Mouse (Mus musculus) megakaryocyte, embryonic 14.5 days (primary cell): Measurements from ENCODE around the gene Ppp1ca. TPM values are rescaled to one million over a fixed set of nuclear protein-coding genes. Genes with fewer than 3 reads are reported as not detected.
A peak's percentile ranks its signal among the peaks of the same experiment; 100 is the strongest.

Experiments
- H3K27me3 ChIP-seq: replicated peaks from 2 replicates; pipeline ENCODE3; 2012; ENCODE audit warnings: inconsistent platforms
- H3K36me3 ChIP-seq: replicated peaks from 2 replicates; pipeline ENCODE3; 2012; ENCODE audit warnings: low read length, inconsistent platforms, mixed read lengths
- H3K4me1 ChIP-seq: 2 replicates; pipeline ENCODE4 v1.6.1; 2012; ENCODE audit warnings: inconsistent platforms
- H3K4me3 ChIP-seq: replicated peaks from 2 replicates; pipeline ENCODE3; 2012; ENCODE audit warnings: moderate library complexity, mild to moderate bottlenecking, inconsistent platforms
- H3K9me3 ChIP-seq: 2 replicates; pipeline ENCODE4 v1.6.1; 2012; ENCODE audit warnings: inconsistent platforms
- FLI1 ChIP-seq: IDR thresholded peaks from 2 replicates; pipeline ENCODE4 v1.6.1; 2012; ENCODE audit warnings: low read length, inconsistent platforms, mixed read lengths
- GATA1 ChIP-seq: IDR thresholded peaks from 3 replicates; pipeline ENCODE4 v1.6.1; 2012; ENCODE audit warnings: mixed read lengths, low read length, inconsistent platforms, borderline replicate concordance
- polyA plus RNA-seq: library from polyadenylated mRNA; stranded (reverse); fragments of >175 nt; gene quantifications from 2 replicates; pipeline ENCODE4 v1.2.3, GENCODE M21; 2012; ENCODE audit warnings: low replicate concordance; ENCODE audit not compliant: insufficient read depth

Ppp1ca gene
- polyA plus RNA-seq, 1 experiment, result 792 TPM

DNA sequence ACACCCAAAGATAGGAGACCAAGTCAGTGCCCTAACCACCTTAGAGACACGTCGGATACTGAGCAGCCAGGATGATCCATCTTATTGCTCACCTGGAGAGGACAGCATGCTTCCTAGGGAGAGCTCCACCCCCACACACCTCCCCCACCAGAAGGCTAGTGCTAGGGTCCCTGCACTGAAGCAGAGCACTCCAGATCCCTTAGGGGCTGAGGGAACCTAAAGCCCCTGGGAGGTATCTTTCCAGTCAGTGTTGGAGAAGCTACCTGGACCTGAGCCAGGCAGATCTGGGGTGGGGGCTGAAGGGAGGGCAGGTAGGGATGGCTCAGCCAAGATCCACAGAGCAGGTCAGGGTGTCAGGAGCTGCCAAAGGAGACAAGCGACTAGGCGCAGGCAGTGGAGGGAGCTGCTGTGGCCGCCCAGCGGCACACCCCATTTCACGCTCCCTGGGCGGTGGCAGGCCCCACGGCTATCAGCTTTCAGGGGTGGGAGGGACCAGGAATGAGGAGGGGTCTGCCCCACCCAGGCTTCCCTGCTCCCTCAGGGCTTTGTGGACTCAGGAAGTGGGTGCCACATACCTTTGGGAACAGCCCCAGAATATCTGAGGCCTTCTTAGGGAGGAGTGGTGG lies 37.7 kb downstream of the Ppp1ca start:
- Histone ChIP-seq H3K36me3 (peaks cover 10% of the 10 kb centered on the region), H3K4me1 (peaks cover 81% of the 10 kb centered on the region), H3K27me3 (peaks cover 23% of the 10 kb centered on the region), H3K4me3 (no peak overlapping the region), H3K9me3 (no peaks in the 10 kb centered on the region)
- no peak for TF ChIP-seq GATA1
- no peak for TF ChIP-seq FLI1

DNA sequence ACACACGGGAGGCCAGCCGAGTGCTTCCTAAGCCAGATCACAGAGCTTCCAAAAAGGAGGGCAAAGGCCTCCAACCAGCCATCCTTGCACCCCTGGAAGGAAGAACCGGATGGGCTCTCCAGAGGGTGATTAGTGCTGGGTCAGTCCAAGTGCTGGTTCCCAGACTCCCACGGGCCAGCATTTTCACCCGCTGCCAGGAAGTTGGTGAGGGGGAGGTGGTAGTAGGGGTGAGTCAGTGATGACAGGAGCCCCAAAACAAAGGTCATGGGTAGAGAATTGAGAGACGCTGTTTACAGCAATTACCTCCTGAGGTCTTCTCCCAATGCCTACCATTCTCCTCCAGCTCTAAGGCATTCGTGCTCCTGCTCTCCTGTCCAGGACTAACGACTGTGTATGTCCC lies 38.5 kb downstream of the Ppp1ca start:
- no peaks in the 10 kb centered on the region for H3K9me3 ChIP-seq
- H3K27me3 ChIP-seq, result peaks cover 20% of the 10 kb centered on the region
- H3K36me3 ChIP-seq, result peaks cover 10% of the 10 kb centered on the region
- no peak for TF ChIP-seq GATA1
- peaks cover 78% of the 10 kb centered on the region for H3K4me1 ChIP-seq
- no peak overlapping the region for H3K4me3 ChIP-seq

- Histone ChIP-seq H3K27me3 (peaks cover 15% of the 10 kb centered on the region), H3K9me3 (no peaks in the 10 kb centered on the region), H3K4me1 (peaks cover 74% of the 10 kb centered on the region), H3K36me3 (peaks cover 10% of the 10 kb centered on the region), H3K4me3 (peak within 1 kb of the TSS; percentile 95)
- TF ChIP-seq GATA1 (no peak), FLI1 (no peak)
These were observed 39.7 kb downstream of the Ppp1ca start, which contains the start of gene Pold4 for GRCm38 (mm10) chr19:4231253-4232185. Gene Pold4, plus strand, starts transcription at chr19:4231899.

GRCm38 (mm10) chr19:4232186-4232572 lies 40.3 kb downstream of the Ppp1ca start:
- Histone ChIP-seq H3K36me3 (peaks cover 10% of the 10 kb centered on the region), H3K9me3 (no peaks in the 10 kb centered on the region), H3K4me3 (peak overlapping the region; percentile 95), H3K27me3 (peaks cover 8% of the 10 kb centered on the region), H3K4me1 (peaks cover 67% of the 10 kb centered on the region)
- TF ChIP-seq FLI1 (no peak), GATA1 (no peak)

DNA sequence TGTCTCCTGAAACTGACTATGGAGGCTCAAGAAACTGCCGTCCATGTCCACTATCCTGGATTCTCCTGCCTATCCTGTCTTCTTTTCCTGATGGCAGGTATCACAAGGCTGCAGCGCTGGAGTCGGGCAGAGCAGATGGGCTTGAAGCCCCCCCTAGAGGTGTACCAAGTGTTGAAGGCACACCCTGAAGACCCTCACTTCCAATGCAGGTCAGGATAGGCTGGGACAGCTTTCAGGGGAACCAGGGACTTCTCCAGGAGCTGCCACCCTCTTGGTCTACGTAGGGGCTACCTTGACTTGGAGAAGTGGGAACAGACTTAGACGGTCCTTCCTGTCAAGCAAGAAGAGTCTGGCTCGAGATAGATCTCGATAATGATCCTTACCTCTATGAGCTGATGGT lies 40.8 kb downstream of the Ppp1ca start:
- no peak for TF ChIP-seq GATA1
- TF ChIP-seq FLI1, result no peak
- peaks cover 4% of the 10 kb centered on the region; the same call in 1 of the 2 replicates for H3K9me3 ChIP-seq
- H3K27me3 ChIP-seq, result peaks cover 5% of the 10 kb centered on the region
- H3K4me3 ChIP-seq, result peak overlapping the region; percentile 95
- H3K4me1 ChIP-seq, result peaks cover 62% of the 10 kb centered on the region
- peaks cover 10% of the 10 kb centered on the region for H3K36me3 ChIP-seq

DNA sequence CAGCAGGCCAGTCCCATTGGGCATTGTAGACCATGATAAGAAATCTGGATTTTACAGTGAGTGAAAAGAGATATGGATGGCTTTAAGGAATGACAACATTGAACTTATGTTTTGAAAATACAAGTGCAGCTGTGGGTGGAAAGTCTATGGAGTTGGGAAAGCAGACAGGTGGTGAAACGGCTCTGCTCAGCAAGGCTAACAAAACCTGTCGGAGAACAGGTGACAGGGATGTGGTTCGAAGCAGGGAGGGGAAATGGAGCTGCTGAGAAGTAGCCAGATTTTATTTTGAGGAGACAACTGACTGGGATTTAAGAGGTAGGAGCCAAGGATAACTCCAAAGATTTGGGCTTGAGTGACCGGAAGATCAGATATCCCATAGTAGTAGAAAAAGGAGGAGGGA lies 42.7 kb downstream of the Ppp1ca start:
- TF ChIP-seq GATA1 (no peak), FLI1 (no peak)
- Histone ChIP-seq H3K9me3 (peaks cover 4% of the 10 kb centered on the region; the same call in 1 of the 2 replicates), H3K36me3 (peaks cover 10% of the 10 kb centered on the region), H3K4me1 (peaks cover 44% of the 10 kb centered on the region), H3K4me3 (no peak overlapping the region), H3K27me3 (peaks cover 5% of the 10 kb centered on the region)

DNA sequence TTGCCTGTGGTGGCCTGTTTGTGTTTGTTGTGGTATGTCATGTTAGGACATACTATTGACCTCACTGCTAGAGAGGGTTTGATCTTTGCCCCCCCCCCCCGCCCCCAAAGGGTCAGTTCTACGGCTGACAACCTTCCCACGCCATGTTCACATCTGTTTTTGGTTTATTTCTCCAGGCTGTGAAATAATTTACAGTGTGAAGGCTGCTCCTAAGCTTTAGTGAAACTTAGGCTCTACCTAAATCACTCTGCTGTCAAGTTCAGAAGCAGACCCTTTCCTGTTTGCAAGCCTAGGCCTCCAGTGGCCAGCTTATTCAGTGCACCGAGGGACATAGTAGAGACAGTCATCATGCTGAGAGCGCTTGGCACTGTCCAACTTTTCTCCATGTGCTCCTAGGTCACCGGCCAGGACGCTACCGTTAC lies 48.4 kb downstream of the Ppp1ca start:
- no peak for TF ChIP-seq FLI1
- TF ChIP-seq GATA1, result no peak
- Histone ChIP-seq H3K4me1 (peaks cover 8% of the 10 kb centered on the region; the same call in 1 of the 2 replicates), H3K36me3 (no peaks in the 10 kb centered on the region)

DNA sequence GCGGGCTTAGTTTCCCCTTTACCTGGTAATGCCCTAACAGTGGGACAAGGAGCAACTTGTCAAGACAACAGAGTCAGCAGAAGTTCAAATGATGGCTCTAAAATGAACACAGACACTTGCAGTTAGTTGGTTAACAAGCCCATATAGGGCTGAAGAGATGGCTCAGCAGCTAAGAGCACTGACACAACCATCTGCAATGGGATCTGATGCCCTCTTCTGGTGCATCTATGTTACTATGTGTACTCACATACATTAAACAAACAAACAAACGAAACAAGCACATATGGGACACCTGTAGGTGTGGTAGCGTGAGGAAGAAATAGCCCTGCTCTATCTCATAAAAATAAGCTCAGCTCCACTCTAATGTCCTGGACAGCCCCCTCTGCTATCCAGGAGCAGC lies 50.6 kb downstream of the Ppp1ca start:
- TF ChIP-seq FLI1, result no peak
- H3K4me1 ChIP-seq, result peaks cover 8% of the 10 kb centered on the region; the same call in 1 of the 2 replicates
- H3K4me3 ChIP-seq, result no peak overlapping the region
- H3K36me3 ChIP-seq, result no peaks in the 10 kb centered on the region
- H3K27me3 ChIP-seq, result peaks cover 18% of the 10 kb centered on the region
- H3K9me3 ChIP-seq, result peaks cover 2% of the 10 kb centered on the region; the same call in 1 of the 2 replicates

More for the DNA sequence above, 48.4 kb downstream of the Ppp1ca start:
- Histone ChIP-seq H3K4me3 (no peak overlapping the region), H3K27me3 (peaks cover 18% of the 10 kb centered on the region), H3K9me3 (peaks cover 4% of the 10 kb centered on the region; the same call in 1 of the 2 replicates)

GRCm38 (mm10) chr19:4244775-4245174 lies 52.9 kb downstream of the Ppp1ca start:
- H3K4me1 ChIP-seq, result peaks cover 18% of the 10 kb centered on the region

More at GRCm38 (mm10) chr19:4244775-4245174, 52.9 kb downstream of the Ppp1ca start:
- H3K27me3 ChIP-seq, result peaks cover 11% of the 10 kb centered on the region
- H3K9me3 ChIP-seq, result no peaks in the 10 kb centered on the region
- H3K36me3 ChIP-seq, result no peaks in the 10 kb centered on the region
- no peak overlapping the region for H3K4me3 ChIP-seq
- TF ChIP-seq GATA1 (no peak), FLI1 (no peak)

Other genes starting within 250 kb of the Ppp1ca start
- gene Aldh3b3, start 233.4 kb upstream of the Ppp1ca start, polyA plus RNA-seq, result 0.04 TPM in 1 of 2 replicates, not detected in the other
- not detected in 2 replicates for gene Aldh3b2, start 219.7 kb upstream of the Ppp1ca start, polyA plus RNA-seq
- gene Acy3, start 205.5 kb upstream of the Ppp1ca start, polyA plus RNA-seq, result 6.4 TPM in 1 of 2 replicates, not detected in the other
- not detected in 2 replicates for gene Tbx10, start 199.3 kb upstream of the Ppp1ca start, polyA plus RNA-seq
- 11.7 and 19.3 TPM in 2 replicates for gene Nudt8, start 191.5 kb upstream of the Ppp1ca start, polyA plus RNA-seq
- 0.74 and 0.93 TPM in 2 replicates for gene Gm49405, start 191.4 kb upstream of the Ppp1ca start, polyA plus RNA-seq
- gene Doc2g, start 188.8 kb upstream of the Ppp1ca start, polyA plus RNA-seq, result 2.7 and 7.3 TPM in 2 replicates
- 111 and 122 TPM in 2 replicates for gene Ndufv1, start 179.3 kb upstream of the Ppp1ca start, polyA plus RNA-seq
- 128 and 173 TPM in 2 replicates for gene Gstp1, start 154.1 kb upstream of the Ppp1ca start, polyA plus RNA-seq
- gene Gstp2, start 146.0 kb upstream of the Ppp1ca start, polyA plus RNA-seq, result not detected in 2 replicates
- not detected in 2 replicates for gene Gstp3, start 132.5 kb upstream of the Ppp1ca start, polyA plus RNA-seq
- gene Cabp2, start 110.5 kb upstream of the Ppp1ca start, polyA plus RNA-seq, result not detected in 2 replicates
- 140 and 181 TPM in 2 replicates for gene Cdk2ap2, start 94.9 kb upstream of the Ppp1ca start, polyA plus RNA-seq
- gene Pitpnm1, start 92.1 kb upstream of the Ppp1ca start, polyA plus RNA-seq, result 122 and 153 TPM in 2 replicates
- gene Aip, start 66.2 kb upstream of the Ppp1ca start, polyA plus RNA-seq, result 293 and 434 TPM in 2 replicates
- gene Gpr152, start 52.3 kb upstream of the Ppp1ca start, polyA plus RNA-seq, result not detected in 2 replicates
- 0.51 and 1.2 TPM in 2 replicates for gene Cabp4, start 48.0 kb upstream of the Ppp1ca start, polyA plus RNA-seq
- gene Coro1b, start 43.4 kb upstream of the Ppp1ca start, polyA plus RNA-seq, result 110 and 364 TPM in 2 replicates
- 777 and 793 TPM in 2 replicates for gene Ptprcap, start 38.5 kb upstream of the Ppp1ca start, polyA plus RNA-seq
- 108 and 492 TPM in 2 replicates for gene Rps6kb2, start 28.7 kb upstream of the Ppp1ca start, polyA plus RNA-seq
- gene Carns1, start 16.6 kb upstream of the Ppp1ca start, polyA plus RNA-seq, result 1.3 and 5.6 TPM in 2 replicates
- gene Tbc1d10c, start 781 bp upstream of the Ppp1ca start, polyA plus RNA-seq, result 24.1 and 31.5 TPM in 2 replicates
- gene Rad9a, start 9.6 kb downstream of the Ppp1ca start, polyA plus RNA-seq, result 22.1 and 24.3 TPM in 2 replicates
- gene Clcf1, start 22.2 kb downstream of the Ppp1ca start, polyA plus RNA-seq, result 0.09 and 2.0 TPM in 2 replicates
- 8.5 and 73.0 TPM in 2 replicates for gene AC109138.7, start 22.3 kb downstream of the Ppp1ca start, polyA plus RNA-seq
- 67.5 and 91.7 TPM in 2 replicates for gene Pold4, start 39.8 kb downstream of the Ppp1ca start, polyA plus RNA-seq
- 16.5 and 28.6 TPM in 2 replicates for gene Ssh3, start 77.1 kb downstream of the Ppp1ca start, polyA plus RNA-seq
- gene Ankrd13d, start 91.1 kb downstream of the Ppp1ca start, polyA plus RNA-seq, result 5.6 TPM in 1 of 2 replicates, not detected in the other
- 265 and 541 TPM in 2 replicates for gene Grk2, start 114.2 kb downstream of the Ppp1ca start, polyA plus RNA-seq
- 9.4 and 14.6 TPM in 2 replicates for gene Kdm2a, start 206.2 kb downstream of the Ppp1ca start, polyA plus RNA-seq
- 0.16 TPM in 1 of 2 replicates, not detected in the other for gene Rhod, start 247.4 kb downstream of the Ppp1ca start, polyA plus RNA-seq